Mouse (Mus musculus) myocyte (in vitro differentiated cells): ENCODE measurements around the gene Mbnl2.

ENCODE experiments used
- CEBPB ChIP-seq: IDR thresholded peaks from 2 replicates; pipeline ENCODE4 v1.6.1; 2011; ENCODE audit warnings: mild to moderate bottlenecking, moderate library complexity; ENCODE audit not compliant: poor library complexity, insufficient read depth, severe bottlenecking
- E2F4 ChIP-seq: IDR thresholded peaks from one replicate; pipeline ENCODE4 v1.6.1; 2011; ENCODE audit warnings: mild to moderate bottlenecking, control low read depth, moderate library complexity; ENCODE audit not compliant: insufficient read depth
- MAX ChIP-seq: IDR thresholded peaks from one replicate; pipeline ENCODE4 v1.6.1; 2011; ENCODE audit warnings: low read depth, mild to moderate bottlenecking, control low read depth
- MYOD1 ChIP-seq, 3 experiments: IDR thresholded peaks; one replicate each; pipeline ENCODE4 v1.6.1; 2011; ENCODE audit warnings: control low read depth in 2 of 3, low read depth in 2 of 3, mild to moderate bottlenecking in 2 of 3, moderate library complexity in 1 of 3; ENCODE audit not compliant: insufficient read length in 2 of 3, control insufficient read depth in 1 of 3
- MYOG ChIP-seq, 3 experiments: IDR thresholded peaks; one replicate each; pipeline ENCODE4 v1.6.1; 2011; ENCODE audit warnings: control low read depth in 2 of 3, low read depth in 2 of 3, mild to moderate bottlenecking in 2 of 3; ENCODE audit not compliant: insufficient read length in 2 of 3, control insufficient read depth in 1 of 3, insufficient read depth in 1 of 3
- POLR2A ChIP-seq: IDR thresholded peaks from one replicate; pipeline ENCODE4 v1.6.1; 2011; ENCODE audit warnings: low read depth, mild to moderate bottlenecking, control low read depth, moderate library complexity; ENCODE audit not compliant: insufficient read length
- REST ChIP-seq: IDR thresholded peaks from one replicate; pipeline ENCODE4 v1.6.1; 2011; ENCODE audit warnings: mild to moderate bottlenecking, control low read depth, moderate library complexity; ENCODE audit not compliant: insufficient read depth, insufficient read length
- SRF ChIP-seq: IDR thresholded peaks from one replicate; pipeline ENCODE4 v1.6.1; 2011; ENCODE audit warnings: low read depth; ENCODE audit not compliant: control insufficient read depth, insufficient read length
- TCF12 ChIP-seq: IDR thresholded peaks from one replicate; pipeline ENCODE4 v1.6.1; 2011; ENCODE audit warnings: mild to moderate bottlenecking, control low read depth; ENCODE audit not compliant: poor library complexity, insufficient read depth, severe bottlenecking
- TCF3 ChIP-seq: IDR thresholded peaks from one replicate; pipeline ENCODE4 v1.6.1; 2011; ENCODE audit warnings: low read depth, control low read depth; ENCODE audit not compliant: insufficient read length
- USF1 ChIP-seq: IDR thresholded peaks from one replicate; pipeline ENCODE4 v1.6.1; 2011; ENCODE audit warnings: low read depth, mild to moderate bottlenecking, control low read depth, moderate library complexity

DNA sequence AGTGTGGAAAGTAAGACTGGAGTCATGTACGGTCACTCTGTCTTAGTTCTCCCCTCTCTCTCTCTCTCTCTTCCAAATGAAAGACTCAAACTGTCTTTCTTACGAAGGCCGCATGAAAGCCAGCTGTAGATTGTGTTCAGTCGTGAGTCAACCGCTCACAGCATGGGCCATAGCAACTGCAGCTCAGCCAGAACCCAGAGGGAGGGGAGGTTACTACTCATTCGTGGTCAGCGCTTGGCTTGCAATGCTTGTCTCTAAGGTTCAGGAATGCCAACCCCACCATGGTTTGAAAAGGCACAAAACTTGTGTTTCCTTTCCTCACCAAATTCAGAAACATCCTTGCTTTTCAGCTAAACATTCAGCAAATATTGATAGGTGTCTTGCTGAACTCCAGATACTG lies 178.8 kb downstream of the Mbnl2 start:
- TF ChIP-seq POLR2A (no peak), TCF12 (no peak), REST (no peak), USF1 (no peak), MAX (no peak), CEBPB (no peak), E2F4 (no peak), MYOD1 (IDR thresholded peaks at IDR 0.05; ENCODE audit: control insufficient read depth in 1 of 3, insufficient read length in 2 of 3, low read depth in 2 of 3) (no peak), SRF (no peak), MYOG (IDR thresholded peaks at IDR 0.05; ENCODE audit: control insufficient read depth in 1 of 3, insufficient read depth in 1 of 3, insufficient read length in 2 of 3, low read depth in 2 of 3) (no peak), TCF3 (no peak)
